Mouse (Mus musculus) C2C12 (cell line): ENCODE data around the gene Msrb3. TPM values are rescaled to one million over a fixed set of nuclear protein-coding genes. Genes with fewer than 3 reads are reported as not detected.
A peak's percentile ranks its signal among the peaks of the same experiment; 100 is the strongest.

ENCODE experiments used
- H3K27me3 ChIP-seq: one replicate; pipeline ENCODE4 v1.6.1; 2011; ENCODE audit not compliant: control insufficient read depth, insufficient read depth, insufficient read length
- H3K36me3 ChIP-seq: one replicate; pipeline ENCODE4 v1.6.1; 2011; ENCODE audit not compliant: control insufficient read depth, insufficient read depth
- H3K4me3 ChIP-seq: one replicate; pipeline ENCODE4 v1.5.1; 2011; ENCODE audit warnings: mild to moderate bottlenecking, control low read depth; ENCODE audit not compliant: poor library complexity, insufficient read depth, severe bottlenecking
- H3K79me2 ChIP-seq: one replicate; pipeline ENCODE4 v1.6.1; 2011; ENCODE audit not compliant: control insufficient read depth, insufficient read depth
- H3K79me3 ChIP-seq: one replicate; pipeline ENCODE4 v1.6.1; 2011; ENCODE audit warnings: low read depth, control low read depth
- H3ac ChIP-seq: one replicate; pipeline ENCODE3; 2011; ENCODE audit warnings: low read depth; ENCODE audit not compliant: control insufficient read depth, insufficient read length
- CEBPB ChIP-seq: IDR thresholded peaks from one replicate; pipeline ENCODE4 v1.6.1; 2011; ENCODE audit warnings: low read depth, mild to moderate bottlenecking, control low read depth, moderate library complexity
- CTCF ChIP-seq: IDR thresholded peaks from one replicate; pipeline ENCODE4 v1.5.1; 2011; ENCODE audit not compliant: control insufficient read depth, insufficient read depth, insufficient read length
- FOSL1 ChIP-seq: IDR thresholded peaks from one replicate; pipeline ENCODE4 v1.8.0; 2011; ENCODE audit warnings: mild to moderate bottlenecking, low read length; ENCODE audit not compliant: poor library complexity, insufficient read depth, severe bottlenecking
- MAX ChIP-seq: IDR thresholded peaks from one replicate; pipeline ENCODE4 v1.6.1; 2011; ENCODE audit warnings: mild to moderate bottlenecking, control low read depth
- MYOD1 ChIP-seq: IDR thresholded peaks from one replicate; pipeline ENCODE4 v1.6.1; 2011; ENCODE audit warnings: low read depth; ENCODE audit not compliant: control insufficient read depth, insufficient read length
- MYOG ChIP-seq: IDR thresholded peaks from one replicate; pipeline ENCODE4 v1.6.1; 2011; ENCODE audit not compliant: control insufficient read depth, insufficient read length; ENCODE audit errors: extremely low read depth
- USF1 ChIP-seq: IDR thresholded peaks from one replicate; pipeline ENCODE4 v1.6.1; 2011; ENCODE audit warnings: low read depth, mild to moderate bottlenecking, control low read depth, moderate library complexity
- long read RNA-seq, 2 experiments: library from polyadenylated mRNA; unstranded; transcript quantifications; one replicate each; pipeline ENCODE4 v2.0.0; 2019 to 2020
- polyA plus RNA-seq: library from polyadenylated mRNA; unstranded; fragments of >200 nt; fragmentation: generic; extraction: Trizol; gene quantifications from one replicate; pipeline ENCODE4 v1.2.1, GENCODE M21; 2012; ENCODE audit warnings: missing spikeins

The Msrb3 gene
- 13.3 TPM for polyA plus RNA-seq
- long read RNA-seq, experiment 1, partial matches to known transcripts = 0 of 4 reads
- long read RNA-seq, experiment 1, other reads (novel, unspliced or antisense) = 4 of 4 reads
- long read RNA-seq, experiment 2, transcript Msrb3-201 (7 exons, 3,843 nt) = major isoform, 18 of 22 reads
- long read RNA-seq, experiment 2, partial matches to known transcripts = 0 of 22 reads
- long read RNA-seq, experiment 2, other reads (novel, unspliced or antisense) = 4 of 22 reads

DNA sequence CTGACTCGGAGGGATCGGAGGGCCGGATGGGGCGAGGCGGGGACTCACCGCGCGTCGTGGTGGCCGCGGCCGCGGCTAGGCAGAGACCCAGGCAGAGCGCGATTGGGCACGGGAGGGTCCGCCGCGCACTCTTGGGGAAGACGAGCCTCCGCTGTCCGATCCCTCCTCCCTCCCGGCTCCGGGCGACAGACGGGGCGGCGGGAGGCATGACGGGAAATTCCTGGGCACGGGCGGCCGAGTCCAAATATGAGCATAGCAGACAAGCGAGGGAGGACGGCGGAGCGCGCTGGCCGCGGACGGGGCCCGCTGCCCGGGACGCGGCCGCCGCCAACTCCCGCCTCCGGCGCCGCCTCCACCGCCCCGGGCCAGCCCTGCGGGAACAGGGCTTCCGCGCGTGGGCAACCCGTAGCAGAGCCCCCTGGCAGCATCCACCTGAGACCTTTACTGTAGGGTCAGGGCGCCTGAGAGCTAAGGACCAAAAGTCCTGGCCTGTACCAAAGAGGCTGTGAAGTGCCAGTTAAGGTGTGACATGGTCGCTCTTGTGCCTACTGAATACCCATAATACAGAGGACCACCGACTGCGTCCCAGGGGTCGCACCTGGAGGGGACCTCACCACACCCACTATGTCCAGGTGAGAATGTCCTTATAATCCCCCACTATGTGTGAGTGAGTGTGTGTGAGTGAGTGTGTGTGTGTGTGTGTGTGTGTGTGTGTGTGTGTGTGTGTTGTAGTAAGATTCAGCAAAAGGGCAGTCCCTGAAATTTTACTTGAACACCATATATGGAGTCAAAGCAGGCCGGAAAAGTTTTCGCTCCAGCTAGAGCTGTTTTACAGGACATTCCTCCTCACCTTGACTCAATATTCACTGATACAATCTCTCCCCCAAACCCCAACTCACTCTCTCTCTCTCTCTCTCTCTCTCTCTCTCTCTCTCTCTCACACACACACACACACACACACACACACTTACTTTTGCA, at the start of gene Msrb3:
Msrb3 (minus strand) TSS at position 317 of the 978 bp plus-strand sequence.
- H3K79me2 ChIP-seq = no peaks in the 10 kb centered on the region
- H3ac ChIP-seq = peak within 1 kb of the TSS; percentile 98
- H3K36me3 ChIP-seq = no peaks in the 10 kb centered on the region
- no peaks in the 10 kb centered on the region for H3K27me3 ChIP-seq
- TF ChIP-seq USF1 (no peak), CEBPB (no peak), FOSL1 (no peak), MYOD1 (no peak), CTCF (no peak), MAX (no peak), MYOG (no peak)
- peak within 1 kb of the TSS; percentile 51 for H3K4me3 ChIP-seq
- H3K79me3 ChIP-seq = no peaks in the 10 kb centered on the region

DNA sequence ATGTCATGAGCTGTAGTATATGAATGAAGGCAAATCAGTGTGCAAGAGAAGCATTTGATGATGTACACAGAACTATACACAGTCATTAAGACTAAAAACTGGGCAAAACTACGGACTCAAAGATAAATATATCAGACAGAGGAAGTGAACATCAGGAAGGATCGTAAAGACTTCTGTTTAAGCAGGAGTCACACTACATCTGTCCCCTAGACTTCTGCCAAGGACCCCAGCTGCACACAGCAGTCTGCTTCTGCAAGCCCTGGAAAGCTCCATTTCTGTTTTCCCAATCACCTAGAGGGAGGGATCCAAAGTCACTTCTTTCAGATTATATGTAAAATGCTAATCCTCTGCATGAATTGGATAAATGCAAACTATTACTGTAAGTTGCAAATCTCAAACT, 49.6 kb upstream of the Msrb3 start:
- Histone ChIP-seq H3K79me3 (peaks cover 8% of the 10 kb centered on the region), H3K36me3 (peaks cover 4% of the 10 kb centered on the region), H3ac (no peak overlapping the region), H3K27me3 (no peaks in the 10 kb centered on the region), H3K4me3 (no peak overlapping the region), H3K79me2 (peaks cover 33% of the 10 kb centered on the region)
- TF ChIP-seq USF1 (no peak), MAX (no peak), MYOG (no peak), CTCF (no peak), CEBPB (no peak), FOSL1 (no peak), MYOD1 (no peak)

DNA sequence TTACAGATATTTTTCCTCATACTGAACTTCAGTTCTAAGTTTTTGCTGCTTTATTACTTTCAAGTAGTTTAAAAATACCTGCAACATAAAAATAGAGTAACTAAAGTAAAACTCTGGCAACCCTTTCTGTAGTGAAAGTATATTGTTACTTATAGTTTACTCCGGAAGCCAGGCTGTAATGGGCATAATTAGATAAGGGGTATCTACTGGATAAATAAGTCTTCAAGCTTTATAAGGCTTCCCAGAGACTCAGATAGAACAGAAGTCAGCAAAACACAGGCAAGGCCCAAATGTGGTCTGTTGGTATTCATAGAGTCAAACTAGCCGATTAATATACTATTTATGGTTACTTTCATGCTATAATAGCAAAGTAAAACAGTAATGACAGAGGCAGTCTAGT, 48.9 kb upstream of the Msrb3 start:
- Histone ChIP-seq H3K27me3 (no peaks in the 10 kb centered on the region), H3K79me3 (peaks cover 8% of the 10 kb centered on the region), H3ac (no peak overlapping the region), H3K36me3 (peaks cover 4% of the 10 kb centered on the region), H3K79me2 (peaks cover 27% of the 10 kb centered on the region), H3K4me3 (no peak overlapping the region)
- TF ChIP-seq CTCF = no peak
- no peak for TF ChIP-seq MAX
- no peak for TF ChIP-seq FOSL1
- TF ChIP-seq CEBPB = no peak
- TF ChIP-seq MYOD1 = no peak
- no peak for TF ChIP-seq USF1
- no peak for TF ChIP-seq MYOG

DNA sequence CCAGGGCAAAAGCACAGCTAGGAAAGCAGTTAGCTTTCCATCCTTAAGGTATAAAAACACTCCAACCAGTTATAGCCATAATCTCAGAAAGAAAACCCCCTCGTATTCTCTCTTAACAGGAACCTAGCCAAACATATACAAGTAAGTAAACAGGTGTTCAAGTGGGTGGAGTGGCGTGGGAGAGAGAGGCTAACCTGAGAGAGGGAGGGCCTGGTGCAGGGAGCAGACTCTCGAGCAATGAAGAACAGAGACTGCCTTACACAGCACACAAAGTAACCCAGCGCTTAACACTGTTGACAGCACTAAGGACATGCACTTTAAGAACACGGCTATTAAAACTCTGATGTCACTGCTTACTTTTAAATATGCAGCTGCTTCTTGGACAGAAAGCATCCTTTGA, 47.9 kb upstream of the Msrb3 start:
- Histone ChIP-seq H3K79me2 (peaks cover 17% of the 10 kb centered on the region), H3K4me3 (no peak overlapping the region), H3ac (no peak overlapping the region), H3K27me3 (no peaks in the 10 kb centered on the region), H3K79me3 (peaks cover 3% of the 10 kb centered on the region), H3K36me3 (peaks cover 4% of the 10 kb centered on the region)
- TF ChIP-seq CTCF (no peak), MYOD1 (no peak), FOSL1 (no peak), CEBPB (no peak), MAX (no peak)

DNA sequence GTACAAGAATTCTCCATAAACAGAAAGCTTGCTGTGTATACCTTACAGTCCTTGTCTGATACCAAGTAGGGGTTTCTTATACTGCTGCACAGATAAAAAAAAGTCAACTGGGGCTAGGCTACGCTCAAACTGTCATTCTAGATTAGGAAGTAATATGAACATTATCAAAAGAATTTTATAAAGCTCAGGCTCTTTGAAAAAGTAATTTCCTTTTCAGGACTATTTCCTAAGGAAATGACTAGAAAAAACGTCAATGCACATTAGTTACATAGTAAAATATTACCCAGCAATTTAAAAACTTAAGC, 40.0 kb upstream of the Msrb3 start:
- no peak overlapping the region for H3ac ChIP-seq
- no peaks in the 10 kb centered on the region for H3K36me3 ChIP-seq
- TF ChIP-seq MYOD1 (no peak), CEBPB (no peak), MAX (no peak), CTCF (no peak), MYOG (no peak), USF1 (no peak), FOSL1 (no peak)
- no peak overlapping the region for H3K4me3 ChIP-seq
- H3K27me3 ChIP-seq = no peaks in the 10 kb centered on the region
- peaks cover 5% of the 10 kb centered on the region for H3K79me3 ChIP-seq
- peaks cover 18% of the 10 kb centered on the region for H3K79me2 ChIP-seq
